Comparison of ENCODE assay signal across 8 mouse cellular contexts in the genomic region with DNA sequence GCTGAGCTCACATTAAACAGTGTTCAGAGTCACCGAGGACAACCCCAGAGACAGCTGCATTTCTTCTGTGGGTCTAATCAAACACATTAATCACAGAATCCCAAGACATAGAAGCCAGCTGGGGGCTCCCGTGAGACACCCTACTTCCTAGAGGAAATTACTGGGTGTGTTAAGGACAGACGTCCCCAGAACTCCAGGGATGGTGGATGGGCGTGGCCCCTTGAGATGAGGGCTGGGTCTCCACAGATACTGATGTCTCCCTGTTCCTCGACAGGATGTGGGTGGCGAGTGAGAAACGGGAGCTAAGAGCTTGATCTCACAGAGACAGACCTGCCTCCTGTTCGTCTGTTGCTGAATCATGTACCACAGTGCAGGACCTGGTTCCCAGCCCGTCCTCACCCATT. TPM values are rescaled to one million over a fixed set of nuclear protein-coding genes. Genes with fewer than 3 reads are reported as not detected.
DNase-seq lines count a peak whose midpoint lies in the region; ATAC-seq and TF ChIP-seq lines count a peak whose summit lies in the region.

No protein-coding gene starts in this region.

- H3K4me2 ChIP-seq in liver, embryonic 15.5 days, result peak overlapping the region; percentile 68

- ATAC-seq in liver, embryonic 15.5 days (ENCODE audit: insufficient read depth), result peak; percentile 13; the same call in 1 of the 2 replicates

- WGBS in liver, embryonic 15.5 days (ENCODE audit: insufficient replicate concordance), result 2% methylated on average over 9 of the region's 9 CpGs

- TF ChIP-seq CTCF in E14TG2a.4 (conservative IDR thresholded peaks at IDR 0.05; ENCODE audit: low read length), result no peak
- TF ChIP-seq CTCF in cortical plate, adult 2 months (IDR thresholded peaks at IDR 0.05; ENCODE audit: extremely low read depth, insufficient read depth, low read length), result peak; percentile 12; the same call in 1 of the 2 replicates

- no peaks in the 10 kb centered on the region for H3K9me3 ChIP-seq in E14TG2a.4 (ENCODE audit: low read length)
- no peaks in the 10 kb centered on the region for H3K9me3 ChIP-seq in liver, embryonic 15.5 days (replicated peaks)

- H3K9ac ChIP-seq in liver, embryonic 15.5 days, result peak overlapping the region; percentile 45; the same call in 1 of the 2 replicates

- H3K27ac ChIP-seq in cortical plate, adult 2 months (ENCODE audit: insufficient read depth, low read length), result peak overlapping the region; percentile 44; the same call in 1 of the 2 replicates
- H3K27ac ChIP-seq in liver, embryonic 15.5 days (replicated peaks), result peak overlapping the region; percentile 25

- peaks cover 47% of the 10 kb centered on the region for H3K27me3 ChIP-seq in E14TG2a.4 (ENCODE audit: insufficient read depth, low read length)
- peaks cover 21% of the 10 kb centered on the region for H3K27me3 ChIP-seq in liver, embryonic 15.5 days

- H3K4me1 ChIP-seq in E14TG2a.4 (replicated peaks; ENCODE audit: low read depth, low read length), result peaks cover 42% of the 10 kb centered on the region
- H3K4me1 ChIP-seq in cortical plate, adult 2 months (ENCODE audit: control insufficient read depth, insufficient read depth, low read length), result peaks cover 10% of the 10 kb centered on the region
- H3K4me1 ChIP-seq in liver, embryonic 15.5 days (replicated peaks), result peaks cover 80% of the 10 kb centered on the region

- 0 out of 2 replicates have a peak overlapping the region, but pooled peaks have one; percentile 56 for H3K4me3 ChIP-seq in E14TG2a.4 (replicated peaks; ENCODE audit: low read length)
- H3K4me3 ChIP-seq in cortical plate, adult 2 months (ENCODE audit: insufficient read depth, low read length), result peak overlapping the region; percentile 13; the same call in 1 of the 2 replicates
- peak overlapping the region; percentile 38; the same call in 1 of the 2 replicates for H3K4me3 ChIP-seq in liver, embryonic 15.5 days (replicated peaks)

- DNase-seq in heart, adult 9 months (ENCODE audit: low spot score in 2 of 2), result peak; percentile 64 to 72
- peak; percentile 63 for DNase-seq in kidney, adult 11 months
- DNase-seq in right cerebral cortex, postnatal 14 days, result peak; percentile 53
- DNase-seq in yolk sac, embryonic 10.5 days (ENCODE audit: low spot score), result no peak
- DNase-seq in layer of hippocampus, adult 9-10 months (ENCODE audit: low spot score), result no peak

- TF ChIP-seq POLR2A in cortical plate, adult 2 months (IDR thresholded peaks at IDR 0.05; ENCODE audit: extremely low read depth, insufficient read depth, low read length), result peak; percentile 49; the same call in 1 of the 2 replicates

- H3K36me3 ChIP-seq in E14TG2a.4 (ENCODE audit: insufficient read depth, low read length), result no peaks in the 10 kb centered on the region
- peaks cover 23% of the 10 kb centered on the region for H3K36me3 ChIP-seq in liver, embryonic 15.5 days (replicated peaks)

RNA-seq across cellular contexts. Expression of gene Trhr2, which starts 17.7 kb away (rescaled TPM):
- 4.0 and 5.5 TPM in 2 replicates for polyA plus RNA-seq in cortical plate, adult 2 months (2012; rRNA removed)
- not detected in 2 replicates for polyA plus RNA-seq in liver, embryonic 15.5 days (2015; fragmentation: Nextera tagmentation; extraction: Ambion mirVana)

RNA-seq across cellular contexts. Expression of gene Zc3h18, which starts 33.6 kb away (rescaled TPM):
- 33.0 and 33.6 TPM in 2 replicates for polyA plus RNA-seq in cortical plate, adult 2 months (2012; rRNA removed)
- 23.1 and 25.6 TPM in 2 replicates for polyA plus RNA-seq in liver, embryonic 15.5 days (2015; fragmentation: Nextera tagmentation; extraction: Ambion mirVana)

Comparison
In these comparisons a context has a peak if more than half of its experiments do, and no peak if none do; other contexts are left out.
1. DNase-seq: peak in heart, adult 9 months (2 of 2), kidney, adult 11 months (single experiment) and right cerebral cortex, postnatal 14 days (single experiment); none in yolk sac, embryonic 10.5 days (single experiment) and layer of hippocampus, adult 9-10 months (single experiment).
2. Peak in every context shown above with its lines, with median percentiles within 50 percentile points of each other: H3K4me3 ChIP-seq.